Mouse (Mus musculus) forebrain, embryonic 16.5 days (tissue): ENCODE data around the gene Nf1. TPM values are rescaled to one million over a fixed set of nuclear protein-coding genes. Genes with fewer than 3 reads are reported as not detected.
A peak's percentile ranks its signal among the peaks of the same experiment; 100 is the strongest.

ENCODE experiments used
- ATAC-seq: fragments of 200-750 bp; cut with Nextera tagmentation; 2 replicates; pipeline ENCODE4 v1.8.0; 2017; ENCODE audit warnings: mild to moderate bottlenecking, moderate library complexity
- H3K27ac ChIP-seq: fragments of 300-500 bp; sonication (generic); 2 replicates; pipeline ENCODE4 v1.5.1; 2014; ENCODE audit warnings: low read length, control low read depth
- H3K27me3 ChIP-seq: fragments of 300-500 bp; sonication (generic); replicated peaks from 2 replicates; pipeline ENCODE4 v1.6.1; 2014; ENCODE audit warnings: low read length; ENCODE audit not compliant: control insufficient read depth, insufficient read depth
- H3K36me3 ChIP-seq: fragments of 300-500 bp; sonication (generic); 2 replicates; pipeline ENCODE4 v1.6.1; 2014; ENCODE audit not compliant: control insufficient read depth, insufficient read depth
- H3K4me1 ChIP-seq: fragments of 300-500 bp; sonication (generic); replicated peaks from 2 replicates; pipeline ENCODE4 v1.6.1; 2014; ENCODE audit warnings: low read length; ENCODE audit not compliant: control insufficient read depth, insufficient read depth
- H3K4me2 ChIP-seq: fragments of 300-500 bp; sonication (generic); 2 replicates; pipeline ENCODE4 v1.6.1; 2014; ENCODE audit warnings: mild to moderate bottlenecking, low read length, control low read depth
- H3K4me3 ChIP-seq: fragments of 300-500 bp; sonication (generic); replicated peaks from 2 replicates; pipeline ENCODE4 v1.5.1; 2014; ENCODE audit warnings: mild to moderate bottlenecking, low read length, control low read depth
- H3K9ac ChIP-seq: fragments of 300-500 bp; sonication (generic); replicated peaks from 2 replicates; pipeline ENCODE4 v1.6.1; 2014; ENCODE audit warnings: low read depth, low read length, control low read depth
- H3K9me3 ChIP-seq: fragments of 300-500 bp; sonication (generic); 2 replicates; pipeline ENCODE4 v1.6.1; 2016; ENCODE audit warnings: low read length; ENCODE audit not compliant: control insufficient read depth
- WGBS: fragments of 180-500 bp; shearing (Covaris S2); extraction: QIAGEN DNeasy Blood & Tissue Kit; methylation state at CpG from one replicate; pipeline ENCODE4 v1.1.7; 2014; 5-methylcytosine and 5-hydroxymethylcytosine counted together
- polyA plus RNA-seq: library from polyadenylated mRNA; unstranded; fragments of >200 nt; fragmentation: Nextera tagmentation; extraction: Ambion mirVana; gene quantifications from 2 replicates; pipeline ENCODE4 v1.2.1, GENCODE M21; 2015

The Nf1 gene
- polyA plus RNA-seq, 1 experiment from 2014 or later: 6.4 TPM

- WGBS: 30% methylated on average over 4 of the region's 4 CpGs
- 0 out of 2 replicates have a peak, but pooled peaks have one; percentile 23 for ATAC-seq
- H3K4me1 ChIP-seq: no peaks in the 10 kb centered on the region
Observed at GRCm38 (mm10) chr11:79624801-79625302, 285.4 kb downstream of the Nf1 start.

DNA sequence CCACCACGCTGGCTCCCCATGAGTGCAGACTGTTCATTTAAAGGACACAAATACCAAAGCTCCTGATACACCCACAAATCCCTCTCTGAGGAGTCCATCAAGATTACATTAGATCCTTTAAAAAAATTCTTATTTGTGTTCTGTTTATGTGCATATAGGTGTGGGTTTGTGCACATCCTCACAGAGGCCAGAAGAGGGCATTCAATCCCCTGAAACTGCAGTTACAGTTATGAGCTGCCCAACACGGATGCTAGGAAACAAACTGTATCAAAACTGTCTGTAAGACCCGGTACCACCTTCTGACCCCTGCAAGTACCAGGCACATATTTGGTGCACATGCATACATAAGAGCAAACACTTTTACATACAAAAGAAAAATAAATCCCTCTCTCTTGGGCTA, 289.2 kb downstream of the Nf1 start:
- Histone ChIP-seq H3K27me3 (no peaks in the 10 kb centered on the region), H3K4me3 (no peak overlapping the region), H3K9me3 (no peaks in the 10 kb centered on the region), H3K9ac (no peak overlapping the region), H3K4me1 (no peaks in the 10 kb centered on the region), H3K27ac (no peak overlapping the region), H3K4me2 (no peak overlapping the region), H3K36me3 (peaks cover 4% of the 10 kb centered on the region; the same call in 1 of the 2 replicates)
- no peak for ATAC-seq
- 72% methylated on average over 3 of the region's 3 CpGs for WGBS

More at GRCm38 (mm10) chr11:79624801-79625302, 285.4 kb downstream of the Nf1 start:
- Histone ChIP-seq H3K36me3 (peaks cover 3% of the 10 kb centered on the region; the same call in 1 of the 2 replicates), H3K9me3 (no peaks in the 10 kb centered on the region), H3K4me2 (no peak overlapping the region), H3K27ac (no peak overlapping the region), H3K27me3 (no peaks in the 10 kb centered on the region), H3K4me3 (no peak overlapping the region), H3K9ac (no peak overlapping the region)

GRCm38 (mm10) chr11:79629752-79630374, 290.4 kb downstream of the Nf1 start:
- H3K36me3 ChIP-seq: peaks cover 4% of the 10 kb centered on the region; the same call in 1 of the 2 replicates
- no peaks in the 10 kb centered on the region for H3K27me3 ChIP-seq
- H3K9ac ChIP-seq: no peak overlapping the region
- H3K9me3 ChIP-seq: no peaks in the 10 kb centered on the region
- ATAC-seq: no peak
- H3K4me1 ChIP-seq: no peaks in the 10 kb centered on the region
- 79% methylated on average over 7 of the region's 7 CpGs for WGBS
- H3K4me3 ChIP-seq: no peak overlapping the region
- no peak overlapping the region for H3K4me2 ChIP-seq
- H3K27ac ChIP-seq: no peak overlapping the region

- Histone ChIP-seq H3K9ac (no peak overlapping the region), H3K4me2 (no peak overlapping the region), H3K9me3 (no peaks in the 10 kb centered on the region), H3K4me3 (no peak overlapping the region), H3K27me3 (no peaks in the 10 kb centered on the region), H3K4me1 (no peaks in the 10 kb centered on the region), H3K36me3 (peaks cover 7% of the 10 kb centered on the region; the same call in 1 of the 2 replicates), H3K27ac (no peak overlapping the region)
- WGBS: 32% methylated on average over 6 of the region's 6 CpGs
- no peak for ATAC-seq
Observed at GRCm38 (mm10) chr11:79630521-79630920, 291.0 kb downstream of the Nf1 start.

Other genes starting within 250 kb of the Nf1 start
- 3.7 and 5.1 TPM in 2 replicates for gene Ksr1, start 193.3 kb upstream of the Nf1 start, polyA plus RNA-seq
- gene Wsb1, start 85.0 kb upstream of the Nf1 start, polyA plus RNA-seq: 505 and 535 TPM in 2 replicates
- gene Gm9964, start 42.8 kb upstream of the Nf1 start, polyA plus RNA-seq: not detected in 2 replicates
- 4.6 and 5.0 TPM in 2 replicates for gene Omg, start 164.4 kb downstream of the Nf1 start, polyA plus RNA-seq
- gene Evi2b, start 184.1 kb downstream of the Nf1 start, polyA plus RNA-seq: 0.14 and 0.34 TPM in 2 replicates
- 0.37 and 0.73 TPM in 2 replicates for gene Evi2, start 190.9 kb downstream of the Nf1 start, polyA plus RNA-seq
- gene Evi2a, start 190.9 kb downstream of the Nf1 start, polyA plus RNA-seq: 2.4 and 3.1 TPM in 2 replicates